Mouse (Mus musculus) ES-Bruce4 (cell line): ENCODE measurements around the gene Trim26.

Source experiments
- CTCF ChIP-seq: IDR thresholded peaks from one replicate; pipeline ENCODE4 v1.8.1; 2011; ENCODE audit warnings: low read depth, low read length
- EP300 ChIP-seq: IDR thresholded peaks from 2 replicates; pipeline ENCODE4 v1.6.1; 2011; ENCODE audit warnings: low read depth, low read length; ENCODE audit not compliant: insufficient read depth
- POLR2A ChIP-seq: IDR thresholded peaks from one replicate; pipeline ENCODE4 v1.8.1; 2011; ENCODE audit warnings: low read length; ENCODE audit not compliant: insufficient read depth

DNA sequence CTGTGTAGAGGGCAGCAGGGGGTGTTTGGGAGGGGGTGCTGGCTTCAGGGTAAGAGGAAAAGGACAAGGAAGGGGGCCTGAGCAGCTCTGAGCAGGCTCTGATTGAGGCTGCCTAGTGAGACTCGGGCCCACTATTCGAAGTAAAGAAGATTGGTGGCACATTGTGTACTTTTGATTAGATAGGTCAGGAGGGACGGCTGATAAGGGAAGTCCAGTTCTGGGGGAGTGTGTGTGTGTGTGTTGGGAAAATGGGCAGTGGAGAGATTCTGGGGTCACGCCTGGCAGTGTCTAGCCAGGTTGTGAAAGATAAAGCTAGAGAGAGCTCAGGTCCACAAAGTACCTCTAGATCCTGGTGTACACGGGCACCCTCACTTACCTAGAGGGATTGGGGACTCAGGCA lies 14.7 kb downstream of the Trim26 start:
- no peak for TF ChIP-seq CTCF
- TF ChIP-seq EP300, result no peak
- no peak for TF ChIP-seq POLR2A
